Mouse (Mus musculus) kidney, embryonic 14.5 days (tissue): ENCODE results near the gene Zfp992. TPM values are rescaled to one million over a fixed set of nuclear protein-coding genes. Genes with fewer than 3 reads are reported as not detected.
A peak's percentile ranks its signal among the peaks of the same experiment; 100 is the strongest.
"Not testable (repeated sequence)": the region's sequence is repeated elsewhere in the genome, so short reads cannot be mapped to it uniquely, and the experiment has no call there.

ENCODE experiments used
- ATAC-seq: fragments of 200-750 bp; cut with Nextera tagmentation; 2 replicates; pipeline ENCODE4 v1.8.0; 2017; ENCODE audit warnings: moderate number of reproducible peaks, mild to moderate bottlenecking, moderate TSS enrichment, moderate library complexity; ENCODE audit not compliant: low FRiP score, low TSS enrichment
- H3K27ac ChIP-seq: fragments of 300-500 bp; sonication (generic); 2 replicates; pipeline ENCODE4 v1.5.1; 2014; ENCODE audit warnings: low read depth, mild to moderate bottlenecking, low read length, moderate library complexity, mixed read lengths
- H3K27me3 ChIP-seq: fragments of 300-500 bp; sonication (generic); 2 replicates; pipeline ENCODE4 v1.6.1; 2014; ENCODE audit warnings: mild to moderate bottlenecking, low read length; ENCODE audit not compliant: control insufficient read depth, insufficient read depth
- H3K36me3 ChIP-seq: fragments of 300-500 bp; sonication (generic); 2 replicates; pipeline ENCODE4 v1.6.1; 2014; ENCODE audit warnings: low read length, mixed read lengths; ENCODE audit not compliant: control insufficient read depth, insufficient read depth
- H3K4me1 ChIP-seq: fragments of 300-500 bp; sonication (generic); 2 replicates; pipeline ENCODE4 v1.6.1; 2014; ENCODE audit warnings: low read length, mixed read lengths; ENCODE audit not compliant: control insufficient read depth, insufficient read depth
- H3K4me2 ChIP-seq: fragments of 300-500 bp; sonication (generic); replicated peaks from 2 replicates; pipeline ENCODE4 v1.6.1; 2014; ENCODE audit warnings: low read depth, mild to moderate bottlenecking, low read length
- H3K4me3 ChIP-seq: fragments of 300-500 bp; sonication (generic); 2 replicates; pipeline ENCODE4 v1.5.1; 2014; ENCODE audit warnings: mild to moderate bottlenecking, low read length
- H3K9ac ChIP-seq: fragments of 300-500 bp; sonication (generic); 2 replicates; pipeline ENCODE4 v1.6.1; 2014; ENCODE audit warnings: low read depth, mild to moderate bottlenecking, low read length, moderate library complexity
- H3K9me3 ChIP-seq: fragments of 300-500 bp; sonication (generic); 2 replicates; pipeline ENCODE4 v1.6.1; 2016; ENCODE audit warnings: low read length; ENCODE audit not compliant: control insufficient read depth
- WGBS: fragments of 180-500 bp; shearing (Covaris S2); extraction: QIAGEN DNeasy Blood & Tissue Kit; methylation state at CpG from one replicate; pipeline ENCODE4 v1.1.7; 2014; 5-methylcytosine and 5-hydroxymethylcytosine counted together
- polyA plus RNA-seq: library from polyadenylated mRNA; unstranded; fragments of >200 nt; fragmentation: Nextera tagmentation; extraction: Ambion mirVana; gene quantifications from 2 replicates; pipeline ENCODE4 v1.2.1, GENCODE M21; 2014

Zfp992 gene
- 5.1 and 6.7 TPM in 2 replicates for polyA plus RNA-seq

DNA sequence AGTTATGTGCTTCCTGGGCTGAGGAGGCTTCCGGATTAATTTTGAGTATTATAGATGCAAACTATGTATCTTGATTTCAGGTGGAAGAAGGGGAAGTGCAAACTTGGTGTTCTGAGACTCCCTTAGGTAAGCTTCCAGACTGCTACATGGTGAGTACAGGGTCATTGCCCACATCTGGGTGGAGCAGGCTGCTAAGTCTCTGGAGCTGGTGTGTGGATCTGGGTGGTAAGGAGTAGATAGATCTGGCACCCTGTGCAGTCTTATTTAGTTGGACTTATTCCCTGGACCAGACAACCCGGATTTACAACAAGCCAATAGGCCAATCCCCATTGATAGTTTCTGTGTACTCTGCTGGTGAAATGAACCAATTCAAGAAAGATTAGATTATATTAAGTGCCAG lies at the start of gene Zfp992:
Zfp992 (plus strand) TSS at position 74 of the 400 bp plus-strand sequence.
- not testable (repeated sequence) for H3K27ac ChIP-seq, H3K9ac ChIP-seq, H3K27me3 ChIP-seq, H3K4me1 ChIP-seq, H3K4me2 ChIP-seq, H3K4me3 ChIP-seq, H3K36me3 ChIP-seq
- WGBS = 95% methylated on average over 2 of the region's 2 CpGs
- peak; percentile 43; the same call in 1 of the 2 replicates for ATAC-seq
- peaks cover 38% of the 10 kb centered on the region for H3K9me3 ChIP-seq

DNA sequence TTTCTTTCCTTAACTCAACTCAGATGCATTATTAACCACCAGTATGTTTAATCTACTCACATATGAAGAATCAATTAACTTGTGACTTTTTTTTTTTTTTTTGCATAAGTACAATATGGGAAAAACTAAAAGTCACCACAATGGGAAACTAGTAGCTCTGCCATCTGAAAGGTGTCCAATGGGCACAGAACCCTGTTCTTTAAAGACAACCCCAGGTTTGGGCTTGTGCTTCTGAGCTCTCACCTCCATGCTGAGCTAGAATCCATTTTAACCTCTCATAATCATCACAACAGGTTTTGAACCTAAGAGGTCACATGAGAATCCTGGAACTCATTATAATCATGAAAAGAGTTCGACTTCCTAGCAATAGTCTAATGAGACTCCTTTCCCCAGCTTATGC lies 19.4 kb upstream of the Zfp992 start:
- H3K36me3 ChIP-seq, H3K9me3 ChIP-seq, ATAC-seq, H3K9ac ChIP-seq, H3K27me3 ChIP-seq, H3K4me3 ChIP-seq, H3K27ac ChIP-seq, H3K4me2 ChIP-seq, H3K4me1 ChIP-seq: not testable (repeated sequence)
- WGBS = 0% methylated on average over 1 of the region's 1 CpGs

DNA sequence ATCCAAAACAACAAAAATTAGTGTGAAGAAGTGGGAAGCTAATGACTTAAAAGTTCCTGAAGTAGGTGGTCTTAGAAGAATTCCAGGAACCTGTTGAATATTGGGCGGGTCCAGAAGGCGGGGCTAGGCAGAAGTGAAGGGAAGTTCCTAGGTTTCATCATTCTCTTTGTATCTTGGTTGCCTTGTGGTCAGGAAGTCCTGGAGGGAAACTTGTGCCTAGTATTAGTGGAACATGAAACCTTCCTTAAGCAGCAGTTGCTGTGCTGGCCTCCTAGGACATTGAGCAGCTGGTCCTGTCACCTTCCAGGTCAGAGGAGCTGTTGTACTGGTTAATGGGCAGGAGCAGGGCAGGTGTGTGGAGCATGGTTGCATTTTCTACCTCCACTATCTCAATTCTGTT lies 17.9 kb upstream of the Zfp992 start:
- 63% methylated on average over 2 of the region's 2 CpGs for WGBS
- ATAC-seq, H3K9ac ChIP-seq, H3K27me3 ChIP-seq, H3K36me3 ChIP-seq, H3K4me2 ChIP-seq, H3K27ac ChIP-seq, H3K4me1 ChIP-seq, H3K4me3 ChIP-seq: not testable (repeated sequence)
- H3K9me3 ChIP-seq = peaks cover 11% of the 10 kb centered on the region; the same call in 1 of the 2 replicates

DNA sequence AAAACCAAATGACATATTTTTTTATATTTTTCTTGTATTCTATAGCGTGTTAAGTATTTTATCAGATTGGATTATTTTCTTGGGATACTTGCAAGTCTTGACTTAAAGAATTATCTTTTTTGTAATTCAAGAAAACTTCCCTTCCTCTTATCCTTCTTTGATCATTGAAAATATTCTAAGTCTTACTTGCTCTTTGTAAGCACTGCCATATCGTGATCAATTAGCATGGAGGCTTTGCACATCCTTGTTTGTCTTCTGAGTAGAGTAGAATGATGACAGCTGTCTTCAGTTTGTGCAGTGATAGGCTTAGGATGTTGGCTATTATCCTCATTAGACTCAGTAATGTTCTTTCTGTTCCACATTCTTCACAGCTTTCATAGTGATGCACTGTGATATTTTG lies 13.3 kb upstream of the Zfp992 start:
- not testable (repeated sequence) for H3K4me1 ChIP-seq, H3K27ac ChIP-seq, H3K36me3 ChIP-seq, H3K4me3 ChIP-seq, H3K9ac ChIP-seq, ATAC-seq, H3K4me2 ChIP-seq, H3K27me3 ChIP-seq
- peaks cover 10% of the 10 kb centered on the region for H3K9me3 ChIP-seq
- 88% methylated on average over 2 of the region's 2 CpGs for WGBS

DNA sequence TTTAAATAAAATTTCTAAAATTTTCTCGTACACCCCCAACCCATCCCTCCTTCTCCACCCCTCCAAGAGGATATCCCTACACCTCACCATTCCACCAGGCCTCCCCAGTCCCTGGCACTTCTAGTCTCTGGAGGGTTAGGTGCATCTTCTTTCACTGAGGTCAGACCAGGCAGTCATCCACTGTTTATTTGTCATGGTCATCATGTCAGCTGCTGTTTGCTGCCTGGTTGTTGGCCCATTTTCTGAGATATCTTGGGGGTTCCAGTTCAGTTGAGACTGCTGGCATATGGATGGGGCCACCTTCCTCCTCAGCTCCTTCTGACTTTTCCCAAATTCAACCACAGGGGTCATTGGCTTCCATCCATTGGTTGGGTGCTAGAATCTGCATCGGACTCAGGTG lies 11.6 kb upstream of the Zfp992 start:
- not testable (repeated sequence) for H3K36me3 ChIP-seq, H3K4me1 ChIP-seq, H3K27ac ChIP-seq, H3K4me2 ChIP-seq, H3K4me3 ChIP-seq, H3K27me3 ChIP-seq, H3K9ac ChIP-seq, ATAC-seq
- 100% methylated on average over 1 of the region's 2 CpGs for WGBS
- H3K9me3 ChIP-seq = peaks cover 10% of the 10 kb centered on the region

DNA sequence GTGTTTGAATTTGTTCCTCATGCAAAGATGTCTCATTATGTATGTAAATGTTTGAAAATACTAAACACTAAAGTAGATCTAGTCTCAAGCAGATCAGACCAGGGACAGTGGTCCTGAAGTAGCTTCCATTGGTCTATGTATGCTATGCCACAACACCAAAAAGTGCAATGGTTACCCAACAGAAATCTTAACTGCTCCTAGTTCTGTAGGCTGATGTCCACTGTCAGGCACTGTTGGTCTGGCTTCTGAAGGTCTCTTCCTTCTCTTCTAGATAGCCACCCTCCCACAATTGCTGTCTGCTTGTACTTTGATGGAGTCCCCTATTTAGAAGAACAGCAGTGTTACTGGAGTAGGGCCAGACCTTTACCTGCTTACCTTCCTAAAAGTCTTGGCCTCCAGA lies 4.5 kb upstream of the Zfp992 start:
- not testable (repeated sequence) for H3K4me2 ChIP-seq, H3K4me1 ChIP-seq, H3K9ac ChIP-seq, H3K27me3 ChIP-seq, H3K36me3 ChIP-seq, H3K4me3 ChIP-seq, ATAC-seq, H3K27ac ChIP-seq
- peaks cover 35% of the 10 kb centered on the region for H3K9me3 ChIP-seq

DNA sequence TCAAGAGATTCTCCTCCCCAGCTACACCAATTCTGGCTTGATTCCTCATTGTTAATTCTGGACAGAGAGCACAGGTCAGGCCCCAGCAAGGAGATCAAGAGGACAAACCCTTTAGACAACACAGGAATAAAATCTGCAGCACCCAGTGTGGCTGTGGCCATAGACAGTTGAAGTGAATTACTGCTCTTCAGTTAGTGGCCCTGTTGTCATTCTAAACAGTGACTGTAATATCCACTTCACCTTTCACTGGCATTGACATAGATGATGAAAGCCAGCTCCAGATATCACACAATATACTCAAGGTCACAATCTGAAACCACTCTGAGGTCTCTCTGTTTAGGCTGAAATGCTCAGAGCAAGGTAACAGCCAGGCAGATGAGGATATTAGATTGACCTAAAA lies 3.7 kb upstream of the Zfp992 start:
- not testable (repeated sequence) for H3K9ac ChIP-seq, H3K36me3 ChIP-seq, H3K4me2 ChIP-seq, H3K27me3 ChIP-seq, H3K4me1 ChIP-seq, H3K27ac ChIP-seq, ATAC-seq, H3K4me3 ChIP-seq
- peaks cover 35% of the 10 kb centered on the region for H3K9me3 ChIP-seq

DNA sequence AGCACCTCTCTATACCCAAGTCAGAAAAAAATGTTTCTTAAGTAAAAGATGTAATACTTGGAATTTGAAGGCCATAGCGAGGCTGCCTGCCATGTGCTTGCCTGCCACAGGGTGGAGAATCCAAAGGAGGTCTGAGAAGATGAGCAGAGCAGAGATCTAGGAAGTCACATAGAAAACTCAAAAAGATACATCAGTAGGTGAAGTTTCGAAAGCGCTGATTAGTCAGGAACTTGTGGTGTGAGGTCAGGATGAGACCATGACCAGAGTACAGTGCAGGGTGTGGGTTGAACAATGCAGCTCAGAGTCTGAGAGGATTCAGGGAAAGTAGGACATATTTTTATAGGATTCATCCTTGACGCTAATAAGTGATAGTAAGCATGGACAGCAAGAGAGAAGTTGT lies 2.7 kb upstream of the Zfp992 start:
- H3K27ac ChIP-seq = not testable (repeated sequence)

DNA sequence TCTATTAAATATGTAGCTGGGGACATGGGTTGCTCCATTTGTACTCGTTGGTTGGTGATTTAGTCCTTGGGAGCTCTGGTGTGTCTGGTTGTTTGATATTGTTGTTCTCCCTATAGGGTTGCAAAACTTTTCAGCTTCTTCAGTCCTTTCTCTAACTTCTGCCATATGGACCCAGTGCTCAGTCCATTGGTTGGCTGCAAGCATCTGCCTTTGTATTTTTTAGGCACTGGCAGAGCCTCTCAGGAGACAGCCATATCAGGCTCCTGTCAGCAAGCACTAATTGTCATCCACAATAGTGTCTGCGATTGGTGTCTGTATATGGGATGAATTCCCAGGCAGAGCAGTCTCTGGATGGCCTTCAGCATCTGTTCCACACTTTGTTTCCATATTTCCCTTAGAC lies 1.8 kb upstream of the Zfp992 start:
- H3K27ac ChIP-seq, H3K9ac ChIP-seq, ATAC-seq, H3K4me3 ChIP-seq, H3K4me2 ChIP-seq, H3K36me3 ChIP-seq, H3K4me1 ChIP-seq, H3K27me3 ChIP-seq: not testable (repeated sequence)
- 88% methylated on average over 2 of the region's 2 CpGs for WGBS
- peaks cover 33% of the 10 kb centered on the region for H3K9me3 ChIP-seq

More for the DNA sequence above, 2.7 kb upstream of the Zfp992 start:
- not testable (repeated sequence) for H3K4me3 ChIP-seq, ATAC-seq, H3K4me1 ChIP-seq, H3K9ac ChIP-seq, H3K36me3 ChIP-seq, H3K4me2 ChIP-seq, H3K27me3 ChIP-seq
- peaks cover 35% of the 10 kb centered on the region for H3K9me3 ChIP-seq
- 83% methylated on average over 4 of the region's 4 CpGs for WGBS

DNA sequence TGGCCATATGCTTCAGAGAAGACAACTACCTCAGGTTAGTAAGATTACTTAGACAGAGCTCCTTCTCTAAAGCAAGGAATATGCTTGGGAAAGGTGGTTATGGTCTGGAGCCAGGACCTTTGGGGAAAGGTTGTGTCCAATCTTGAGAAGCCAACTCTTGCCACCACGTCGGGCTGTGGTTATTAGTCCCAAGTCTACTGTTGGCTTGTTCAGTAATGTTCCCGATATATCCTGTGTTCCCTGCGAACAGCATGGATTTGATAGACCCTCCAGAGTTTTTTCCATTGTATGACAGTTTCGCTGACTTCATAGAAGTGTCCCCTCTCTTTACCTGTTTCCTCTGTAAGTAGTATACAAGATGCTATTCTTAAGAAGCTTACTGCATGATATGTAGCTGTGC lies 888 bp downstream of the Zfp992 start:
- H3K9me3 ChIP-seq = peaks cover 38% of the 10 kb centered on the region
- H3K36me3 ChIP-seq, H3K4me1 ChIP-seq, H3K4me3 ChIP-seq, H3K4me2 ChIP-seq, H3K27me3 ChIP-seq, H3K9ac ChIP-seq, H3K27ac ChIP-seq: not testable (repeated sequence)
- ATAC-seq = peak; percentile 30; the same call in 1 of the 2 replicates
- 88% methylated on average over 5 of the region's 5 CpGs for WGBS
